Mouse (Mus musculus) hindbrain, embryonic 13.5 days (tissue): ENCODE results near the gene Igsf11. TPM values are rescaled to one million over a fixed set of nuclear protein-coding genes. Genes with fewer than 3 reads are reported as not detected.

Experiments
- ATAC-seq: fragments of 200-750 bp; cut with Nextera tagmentation; 2 replicates; pipeline ENCODE4 v1.8.0; 2017; ENCODE audit warnings: moderate TSS enrichment; ENCODE audit not compliant: low FRiP score
- H3K27ac ChIP-seq: fragments of 300-500 bp; sonication (generic); 2 replicates; pipeline ENCODE4 v1.5.1; 2015; ENCODE audit warnings: inconsistent platforms, mild to moderate bottlenecking, moderate library complexity
- H3K27me3 ChIP-seq: fragments of 300-500 bp; sonication (generic); 2 replicates; pipeline ENCODE4 v1.6.1; 2015; ENCODE audit warnings: mild to moderate bottlenecking, inconsistent platforms
- H3K36me3 ChIP-seq: fragments of 300-500 bp; sonication (generic); 2 replicates; pipeline ENCODE4 v1.6.1; 2015; ENCODE audit warnings: mild to moderate bottlenecking, inconsistent platforms
- H3K4me1 ChIP-seq: fragments of 300-500 bp; sonication (generic); replicated peaks from 2 replicates; pipeline ENCODE4 v1.6.1; 2015; ENCODE audit warnings: inconsistent platforms
- H3K4me2 ChIP-seq: fragments of 300-500 bp; sonication (generic); 2 replicates; pipeline ENCODE4 v1.6.1; 2015; ENCODE audit warnings: inconsistent platforms, mild to moderate bottlenecking, moderate library complexity
- H3K4me3 ChIP-seq: fragments of 300-500 bp; sonication (generic); 2 replicates; pipeline ENCODE4 v1.5.1; 2015; ENCODE audit warnings: mild to moderate bottlenecking, inconsistent platforms
- H3K9ac ChIP-seq: fragments of 300-500 bp; sonication (generic); 2 replicates; pipeline ENCODE4 v1.6.1; 2015; ENCODE audit warnings: mild to moderate bottlenecking, inconsistent platforms
- H3K9me3 ChIP-seq: fragments of 300-500 bp; sonication (generic); 2 replicates; pipeline ENCODE4 v1.6.1; 2016; ENCODE audit warnings: inconsistent platforms
- WGBS: fragments of 180-500 bp; shearing (Covaris S2); methylation state at CpG from one replicate; pipeline ENCODE4 v1.1.7; 2015; 5-methylcytosine and 5-hydroxymethylcytosine counted together
- polyA plus RNA-seq: library from polyadenylated mRNA; unstranded; fragments of >200 nt; fragmentation: Nextera tagmentation; extraction: Ambion mirVana; gene quantifications from 2 replicates; pipeline ENCODE4 v1.2.1, GENCODE M21; 2015

The Igsf11 gene
- polyA plus RNA-seq, 1 experiment from 2014 or later: 4.5 TPM

DNA sequence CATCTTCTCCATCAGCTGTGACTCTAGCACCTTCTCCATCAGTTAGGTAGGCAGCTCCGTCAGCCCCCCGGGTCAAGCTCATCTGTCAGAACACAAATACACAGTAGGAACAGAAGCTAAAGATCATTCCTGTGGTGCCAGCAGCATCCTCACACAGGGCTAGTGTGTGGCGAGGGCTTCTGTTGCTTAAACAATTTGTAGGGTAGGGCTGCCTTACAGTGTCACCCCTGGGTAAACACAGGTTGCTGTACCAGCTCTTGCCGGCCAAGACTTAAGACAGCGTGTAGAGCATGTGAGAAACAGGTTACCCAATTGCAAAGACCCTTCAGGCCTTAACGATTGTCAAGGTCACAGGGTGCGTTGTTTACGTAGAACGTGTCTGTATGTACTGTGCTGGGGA is 15.8 kb downstream of the Igsf11 start:
- Histone ChIP-seq H3K9ac (no peak overlapping the region), H3K9me3 (no peaks in the 10 kb centered on the region), H3K4me2 (no peak overlapping the region), H3K36me3 (no peaks in the 10 kb centered on the region), H3K4me1 (peaks cover 23% of the 10 kb centered on the region), H3K27me3 (peaks cover 7% of the 10 kb centered on the region; the same call in 1 of the 2 replicates), H3K27ac (no peak overlapping the region), H3K4me3 (no peak overlapping the region)
- ATAC-seq: no peak
- WGBS: 69% methylated on average over 9 of the region's 9 CpGs

DNA sequence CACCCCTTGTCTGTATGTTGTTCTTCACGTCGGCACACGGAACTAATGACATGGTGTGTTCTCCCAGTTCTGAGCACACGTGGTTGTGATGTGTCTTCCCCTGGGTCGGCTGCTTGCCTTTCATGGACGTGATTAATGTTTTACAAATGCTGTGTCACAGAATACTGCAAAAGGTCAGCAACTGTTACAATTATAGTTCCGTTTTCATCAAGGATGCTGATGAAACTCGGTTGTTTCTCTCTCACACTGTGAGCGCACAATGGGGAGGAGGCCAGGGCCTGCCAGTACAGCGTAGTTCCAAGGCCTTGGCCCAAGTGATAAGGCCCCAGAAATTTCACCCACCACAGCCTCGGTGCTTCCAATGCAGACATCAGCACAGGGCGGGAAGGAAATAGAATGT is 17.0 kb downstream of the Igsf11 start:
- Histone ChIP-seq H3K27ac (no peak overlapping the region), H3K27me3 (no peaks in the 10 kb centered on the region), H3K36me3 (no peaks in the 10 kb centered on the region), H3K9ac (no peak overlapping the region), H3K4me3 (no peak overlapping the region), H3K4me1 (peaks cover 23% of the 10 kb centered on the region), H3K4me2 (no peak overlapping the region), H3K9me3 (no peaks in the 10 kb centered on the region)
- ATAC-seq: no peak
- 59% methylated on average over 12 of the region's 12 CpGs for WGBS

DNA sequence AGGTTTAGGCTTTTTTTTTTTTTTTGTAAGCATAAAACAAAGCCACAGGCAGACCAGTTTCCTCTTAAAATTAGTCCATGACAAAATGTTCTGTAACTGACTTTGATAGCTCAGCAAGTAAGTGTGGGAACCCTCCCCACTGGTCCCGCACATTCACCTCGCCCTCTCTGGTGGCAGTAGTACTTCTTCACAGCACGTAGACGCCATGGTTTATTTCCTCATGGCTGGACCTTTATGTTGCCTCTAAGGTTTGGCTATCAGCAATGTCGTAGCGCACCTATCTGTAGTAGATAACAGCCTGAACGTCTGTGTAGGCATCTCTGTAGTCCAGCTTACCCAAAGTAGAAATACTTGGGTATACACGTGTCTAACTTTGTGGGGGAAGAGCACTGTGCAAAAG is 17.6 kb downstream of the Igsf11 start:
- no peak overlapping the region for H3K9ac ChIP-seq
- H3K4me1 ChIP-seq: peaks cover 23% of the 10 kb centered on the region

DNA sequence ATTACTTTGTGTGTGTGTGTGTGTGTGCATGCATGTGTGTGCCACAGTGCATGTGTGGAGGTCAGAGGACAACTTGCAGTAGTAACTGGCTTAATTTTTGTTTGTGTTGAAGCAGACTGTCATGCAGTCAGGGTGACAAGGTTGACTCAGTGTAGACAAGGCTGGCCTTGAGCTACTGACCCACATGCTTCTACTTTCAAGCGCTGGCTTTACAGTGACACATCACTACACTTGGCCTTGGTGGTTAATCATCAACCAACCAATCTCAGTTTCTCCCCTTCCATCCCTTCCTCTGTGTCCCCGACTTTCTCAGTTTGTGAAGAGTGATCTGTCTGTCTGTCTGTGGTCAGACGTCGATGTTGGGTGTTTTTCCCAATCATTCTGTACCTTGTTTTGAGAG is 23.0 kb downstream of the Igsf11 start:
- no peak for ATAC-seq

More for the DNA sequence above, 17.6 kb downstream of the Igsf11 start:
- Histone ChIP-seq H3K4me3 (no peak overlapping the region), H3K4me2 (no peak overlapping the region), H3K27me3 (no peaks in the 10 kb centered on the region), H3K9me3 (no peaks in the 10 kb centered on the region), H3K36me3 (no peaks in the 10 kb centered on the region), H3K27ac (no peak overlapping the region)
- ATAC-seq: no peak
- 92% methylated on average over 8 of the region's 8 CpGs for WGBS

DNA sequence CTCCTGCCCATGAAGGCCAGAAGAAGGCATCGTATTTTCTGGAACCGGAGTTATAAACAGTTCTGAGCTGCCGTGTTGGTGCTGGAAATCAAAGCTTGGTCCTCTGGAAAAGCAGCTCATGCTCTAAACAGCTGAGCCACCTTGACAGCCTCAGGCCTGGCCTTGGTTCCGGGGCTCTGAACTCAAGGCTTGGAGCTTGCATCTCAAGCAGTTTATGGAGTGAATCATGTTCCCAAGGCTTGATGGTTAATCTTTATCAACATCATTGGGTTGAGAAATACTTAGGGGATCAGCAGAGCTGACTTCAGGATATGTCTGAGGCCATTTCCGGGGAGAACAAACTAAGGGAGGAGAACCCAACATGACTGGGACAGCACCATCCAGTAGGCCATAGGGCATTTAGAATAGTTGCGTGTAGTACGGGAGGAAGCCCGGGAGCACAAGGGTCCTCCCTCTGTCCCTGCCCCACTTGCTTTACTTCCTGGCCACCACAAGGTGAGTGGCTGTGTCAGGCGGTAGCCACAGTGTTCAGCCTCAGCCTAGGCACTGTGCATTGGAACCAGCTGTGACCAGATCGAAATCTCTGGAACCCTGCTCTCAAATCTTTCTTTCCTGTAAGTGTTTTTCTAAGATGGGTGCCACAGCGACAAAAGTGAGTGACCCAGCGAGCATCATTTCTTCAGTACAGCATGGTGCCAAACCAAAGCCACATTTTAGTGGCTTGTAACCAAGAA is 23.7 kb downstream of the Igsf11 start:
- WGBS: 94% methylated on average over 12 of the region's 12 CpGs
- Histone ChIP-seq H3K4me3 (no peak overlapping the region), H3K36me3 (no peaks in the 10 kb centered on the region), H3K9ac (no peak overlapping the region), H3K4me1 (no peaks in the 10 kb centered on the region), H3K27me3 (no peaks in the 10 kb centered on the region), H3K27ac (no peak overlapping the region), H3K9me3 (no peaks in the 10 kb centered on the region), H3K4me2 (no peak overlapping the region)
- ATAC-seq: no peak

More for the DNA sequence above, 23.0 kb downstream of the Igsf11 start:
- H3K27me3 ChIP-seq: no peaks in the 10 kb centered on the region
- no peaks in the 10 kb centered on the region for H3K9me3 ChIP-seq
- no peak overlapping the region for H3K4me3 ChIP-seq
- H3K27ac ChIP-seq: no peak overlapping the region
- no peaks in the 10 kb centered on the region for H3K36me3 ChIP-seq
- no peak overlapping the region for H3K9ac ChIP-seq
- no peaks in the 10 kb centered on the region for H3K4me1 ChIP-seq
- H3K4me2 ChIP-seq: no peak overlapping the region
- 95% methylated on average over 4 of the region's 4 CpGs for WGBS

DNA sequence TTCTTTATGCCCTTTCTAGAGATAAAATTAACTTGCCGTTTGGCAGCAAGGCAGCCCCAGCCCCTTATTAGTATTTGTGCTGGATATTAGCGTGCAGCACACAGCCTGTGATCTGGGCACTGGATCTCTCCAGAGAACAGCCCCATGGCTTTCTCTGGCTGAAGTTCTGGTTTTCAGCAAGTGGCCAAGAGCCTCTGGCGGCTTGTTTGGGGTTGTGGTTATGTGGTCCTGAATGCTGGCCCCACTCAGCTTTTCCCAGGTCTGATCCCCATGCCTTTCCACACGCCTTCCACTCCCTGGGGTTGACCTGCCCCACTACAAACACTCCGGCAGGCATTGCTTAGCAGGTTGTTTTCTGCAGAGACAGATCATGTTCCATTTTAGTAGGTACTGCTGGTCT is 24.4 kb downstream of the Igsf11 start:
- Histone ChIP-seq H3K9me3 (no peaks in the 10 kb centered on the region), H3K4me2 (no peak overlapping the region), H3K4me3 (no peak overlapping the region), H3K9ac (no peak overlapping the region), H3K4me1 (no peaks in the 10 kb centered on the region; the same call in 1 of the 2 replicates), H3K36me3 (no peaks in the 10 kb centered on the region), H3K27ac (no peak overlapping the region), H3K27me3 (no peaks in the 10 kb centered on the region)
- 88% methylated on average over 5 of the region's 5 CpGs for whole genome bisulfite sequencing
- ATAC-seq: no peak

DNA sequence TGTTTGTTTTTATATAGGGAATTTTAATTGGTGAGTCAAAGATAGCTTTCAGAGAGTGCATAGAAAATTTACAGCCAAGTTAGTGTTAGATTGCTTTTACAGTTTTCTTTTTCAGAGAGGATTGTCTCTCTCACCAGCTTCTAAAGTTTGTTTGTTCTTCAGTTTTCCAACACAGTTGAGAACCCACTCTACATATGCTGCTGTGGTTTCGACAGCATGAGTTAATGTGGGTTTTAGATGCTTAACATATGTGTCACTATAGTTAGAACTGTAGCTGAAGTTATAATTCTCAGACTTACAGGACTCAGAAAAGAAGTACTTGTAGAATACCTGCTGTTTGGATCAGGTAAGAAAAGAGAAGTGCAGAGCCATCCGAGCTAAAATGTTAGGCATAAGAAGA is 25.6 kb downstream of the Igsf11 start:
- no peaks in the 10 kb centered on the region for H3K27me3 ChIP-seq
- H3K4me2 ChIP-seq: no peak overlapping the region
- peaks cover 3% of the 10 kb centered on the region; the same call in 1 of the 2 replicates for H3K4me1 ChIP-seq
- ATAC-seq: no peak
- H3K9ac ChIP-seq: no peak overlapping the region
- no peaks in the 10 kb centered on the region for H3K9me3 ChIP-seq
- no peaks in the 10 kb centered on the region for H3K36me3 ChIP-seq
- 94% methylated on average over 2 of the region's 2 CpGs for WGBS
- H3K4me3 ChIP-seq: no peak overlapping the region
- H3K27ac ChIP-seq: no peak overlapping the region

DNA sequence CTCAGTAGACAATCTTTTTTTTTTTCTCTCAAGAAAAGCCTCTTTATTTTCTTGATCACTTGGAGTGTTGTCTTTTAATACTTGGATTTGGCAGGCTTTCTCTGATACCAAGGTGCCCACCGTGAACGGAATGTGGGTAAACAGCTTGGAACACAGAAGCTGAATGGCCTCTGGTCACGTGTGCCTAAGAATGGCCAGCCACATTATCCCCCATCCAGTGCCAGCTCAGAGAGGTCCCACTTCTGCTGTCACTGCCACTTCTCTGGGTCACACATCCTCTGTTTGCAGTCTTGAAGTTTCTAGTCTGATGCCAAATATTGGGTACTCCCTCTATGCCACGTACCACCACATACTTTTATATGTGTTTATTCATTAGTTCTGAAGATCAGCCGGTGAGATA is 28.0 kb downstream of the Igsf11 start:
- H3K4me1 ChIP-seq: peaks cover 12% of the 10 kb centered on the region
- no peak overlapping the region for H3K4me2 ChIP-seq
- no peak overlapping the region for H3K27ac ChIP-seq
- no peaks in the 10 kb centered on the region for H3K36me3 ChIP-seq
- no peak overlapping the region for H3K9ac ChIP-seq
- H3K27me3 ChIP-seq: no peaks in the 10 kb centered on the region
- 76% methylated on average over 5 of the region's 5 CpGs for WGBS
- ATAC-seq: peak; percentile 43; the same call in 1 of the 2 replicates
- H3K4me3 ChIP-seq: no peak overlapping the region
- no peaks in the 10 kb centered on the region for H3K9me3 ChIP-seq

DNA sequence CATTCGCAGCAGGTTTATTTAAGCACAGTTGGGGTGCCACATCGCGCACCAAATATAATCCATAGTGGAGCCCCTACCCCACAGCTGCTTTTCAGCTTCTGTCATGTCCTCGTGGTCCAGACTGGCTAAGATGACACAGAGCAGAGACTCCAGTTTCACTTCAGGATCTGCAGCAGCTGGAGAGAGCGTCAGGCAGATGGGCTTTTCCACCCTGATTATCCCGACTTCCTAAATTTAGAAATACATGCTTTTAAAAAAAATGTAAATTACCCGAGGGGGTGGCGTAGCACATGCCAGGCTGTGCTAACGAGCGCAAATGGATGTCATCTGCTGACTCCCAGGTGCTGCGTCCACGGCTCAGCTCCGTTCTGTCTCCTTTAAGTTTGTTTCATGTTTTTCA is 32.5 kb downstream of the Igsf11 start:
- Histone ChIP-seq H3K4me2 (peak overlapping the region; percentile 11; the same call in 1 of the 2 replicates), H3K9ac (no peak overlapping the region), H3K27ac (no peak overlapping the region; the same call in 1 of the 2 replicates), H3K4me1 (peaks cover 12% of the 10 kb centered on the region), H3K27me3 (no peaks in the 10 kb centered on the region), H3K4me3 (0 out of 2 replicates have a peak overlapping the region, but pooled peaks have one; percentile 0), H3K36me3 (no peaks in the 10 kb centered on the region), H3K9me3 (no peaks in the 10 kb centered on the region)
- peak; percentile 64; the same call in 1 of the 2 replicates for ATAC-seq
- 54% methylated on average over 13 of the region's 13 CpGs for WGBS

DNA sequence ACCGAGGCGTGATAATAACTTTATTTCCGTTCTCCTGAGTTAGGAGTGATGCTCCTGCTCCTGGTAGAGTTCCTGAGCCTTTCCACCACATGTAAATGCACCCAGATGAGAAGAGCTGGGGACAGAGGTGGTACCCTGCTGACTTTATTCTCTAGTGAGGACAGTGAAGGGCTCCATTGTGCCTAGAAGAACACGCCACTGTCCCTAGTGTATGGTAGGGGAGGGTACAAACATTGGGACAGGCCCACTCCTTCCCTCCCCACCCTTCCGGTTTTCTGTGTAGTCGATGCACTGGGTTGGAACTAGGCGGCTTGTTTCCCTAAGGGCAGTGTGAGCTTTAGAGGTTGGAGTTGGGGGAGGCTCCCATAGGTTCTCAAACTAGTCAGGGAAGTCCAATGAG is 36.3 kb downstream of the Igsf11 start:
- H3K9ac ChIP-seq: no peak overlapping the region
- no peak for ATAC-seq
- H3K9me3 ChIP-seq: no peaks in the 10 kb centered on the region
- H3K27me3 ChIP-seq: no peaks in the 10 kb centered on the region
- no peak overlapping the region for H3K4me2 ChIP-seq
- no peak overlapping the region for H3K27ac ChIP-seq
- no peaks in the 10 kb centered on the region for H3K36me3 ChIP-seq
- 82% methylated on average over 7 of the region's 7 CpGs for WGBS
- H3K4me1 ChIP-seq: peaks cover 10% of the 10 kb centered on the region; the same call in 1 of the 2 replicates
- no peak overlapping the region for H3K4me3 ChIP-seq

DNA sequence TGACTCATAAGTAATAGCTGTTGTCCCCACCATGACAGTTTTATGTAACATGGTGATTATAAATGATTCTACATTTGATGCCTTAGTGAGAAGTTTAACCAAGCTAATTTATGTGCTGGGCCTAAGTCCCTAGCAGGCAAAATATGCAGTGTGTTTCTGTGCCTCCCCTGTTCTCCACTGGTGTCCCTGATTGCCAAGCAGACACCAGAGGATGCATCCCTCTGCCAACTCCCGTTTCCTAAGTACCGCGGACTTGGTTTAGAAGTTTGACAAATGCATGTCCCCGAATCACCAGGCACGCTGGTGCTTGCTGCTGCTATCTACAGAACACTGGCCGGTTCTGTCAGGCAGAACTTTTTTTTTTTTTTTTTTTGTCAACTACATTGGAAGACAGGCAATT is 39.0 kb downstream of the Igsf11 start:
- H3K4me1 ChIP-seq: no peaks in the 10 kb centered on the region

DNA sequence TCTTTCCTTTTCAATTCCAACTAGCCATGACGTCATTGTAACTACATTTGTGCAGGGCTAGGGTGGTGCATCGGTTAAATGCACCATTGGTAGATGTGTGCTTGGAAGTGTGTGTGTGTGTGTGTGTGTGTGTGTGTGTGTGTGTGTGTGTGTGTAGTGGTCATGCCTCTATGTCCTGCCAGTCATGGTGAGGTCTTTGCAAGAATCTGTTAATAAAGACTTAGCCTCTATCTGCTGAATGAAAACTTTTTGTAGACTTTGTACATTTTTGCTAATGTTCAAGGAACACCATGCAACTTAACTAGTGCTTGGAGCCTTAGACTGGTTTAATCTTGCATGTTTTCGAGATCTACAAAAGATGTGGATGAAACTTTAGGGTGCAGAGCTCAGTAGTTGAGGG is 48.3 kb downstream of the Igsf11 start:
- no peak overlapping the region for H3K9ac ChIP-seq
- H3K36me3 ChIP-seq: no peaks in the 10 kb centered on the region
- 33% methylated on average over 3 of the region's 3 CpGs for WGBS
- no peak overlapping the region for H3K4me3 ChIP-seq
- no peaks in the 10 kb centered on the region for H3K9me3 ChIP-seq
- peak overlapping the region; percentile 31 for H3K27ac ChIP-seq
- H3K4me1 ChIP-seq: peaks cover 40% of the 10 kb centered on the region
- peak; percentile 14; the same call in 1 of the 2 replicates for ATAC-seq
- H3K27me3 ChIP-seq: no peaks in the 10 kb centered on the region
- H3K4me2 ChIP-seq: no peak overlapping the region

More for the DNA sequence above, 39.0 kb downstream of the Igsf11 start:
- Histone ChIP-seq H3K4me2 (no peak overlapping the region), H3K4me3 (no peak overlapping the region), H3K27ac (no peak overlapping the region), H3K36me3 (no peaks in the 10 kb centered on the region), H3K27me3 (no peaks in the 10 kb centered on the region), H3K9me3 (no peaks in the 10 kb centered on the region), H3K9ac (no peak overlapping the region)
- 66% methylated on average over 6 of the region's 6 CpGs for WGBS
- ATAC-seq: no peak

DNA sequence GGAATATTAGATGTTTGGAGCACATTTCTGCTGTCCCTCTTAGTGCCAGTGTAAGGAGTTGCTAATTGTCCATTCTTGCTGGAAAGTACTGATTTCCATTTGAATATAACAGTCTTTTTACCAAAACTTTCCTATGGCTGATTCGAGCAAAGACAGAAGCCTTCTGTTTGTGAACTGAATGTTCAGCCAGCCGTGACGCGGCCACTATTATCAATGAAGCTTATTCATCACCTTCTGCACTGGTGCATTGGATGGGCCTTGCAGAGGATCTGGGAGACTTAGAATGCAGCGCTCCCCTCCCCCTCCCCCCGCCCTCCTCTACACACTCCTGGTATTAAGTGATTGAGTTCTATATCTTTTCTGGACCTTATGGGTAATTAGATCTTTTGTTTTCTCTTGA is 48.8 kb downstream of the Igsf11 start:
- Histone ChIP-seq H3K9me3 (no peaks in the 10 kb centered on the region), H3K27ac (peak overlapping the region; percentile 31; the same call in 1 of the 2 replicates), H3K4me1 (peaks cover 44% of the 10 kb centered on the region), H3K4me3 (no peak overlapping the region), H3K27me3 (no peaks in the 10 kb centered on the region), H3K4me2 (no peak overlapping the region), H3K9ac (no peak overlapping the region), H3K36me3 (no peaks in the 10 kb centered on the region)
- ATAC-seq: peak; percentile 70
- WGBS: 11% methylated on average over 6 of the region's 6 CpGs
